Comparison of ENCODE assay signal across 8 mouse cellular contexts in genomic region chr17:27768817-27769542, GRCm38 (mm10). TPM values are rescaled to one million over a fixed set of nuclear protein-coding genes. Genes with fewer than 3 reads are reported as not detected.
DNase-seq lines count a peak whose midpoint lies in the region; ATAC-seq and TF ChIP-seq lines count a peak whose summit lies in the region.

No protein-coding gene starts in this region.

- no peak overlapping the region for H3K4me3 ChIP-seq in ES-E14 (ENCODE audit: insufficient read depth in 1 of 2, low read depth in 1 of 2, low read length in 2 of 2, poor library complexity in 1 of 2, severe bottlenecking in 1 of 2)
- no peak overlapping the region for H3K4me3 ChIP-seq in hindbrain, embryonic 12.5 days

- no peak for TF ChIP-seq POLR2A in brain, embryonic 14.5 days (IDR thresholded peaks at IDR 0.05; ENCODE audit: borderline replicate concordance, extremely low read depth, insufficient read depth, insufficient read length, poor library complexity, severe bottlenecking)

- no peak overlapping the region for H3K27ac ChIP-seq in ES-E14 (ENCODE audit: insufficient read depth, low read depth, low read length, poor library complexity, severe bottlenecking)
- no peak overlapping the region for H3K27ac ChIP-seq in hindbrain, embryonic 12.5 days

- peaks cover 26% of the 10 kb centered on the region; the same call in 1 of the 2 replicates for H3K36me3 ChIP-seq in ES-E14 (ENCODE audit: control insufficient read depth, insufficient read depth, low read length, poor library complexity, severe bottlenecking)
- H3K36me3 ChIP-seq in hindbrain, embryonic 12.5 days, result peaks cover 37% of the 10 kb centered on the region

- peak; percentile 70 for ATAC-seq in erythroid progenitor cell, adult 5-6 weeks (replicated peaks; ENCODE audit: low FRiP score, poor library complexity, severe bottlenecking)
- peak; percentile 61; the same call in 1 of the 2 replicates for ATAC-seq in hindbrain, embryonic 12.5 days (ENCODE audit: low FRiP score)
- ATAC-seq in megakaryocyte, adult 5-6 weeks (ENCODE audit: poor library complexity, severe bottlenecking), result peak; percentile 73
- ATAC-seq in inflammation-experienced regulatory T-cells, adult 6 months, result no peak

- in situ Hi-C loops in ES-E14 (cut with MboI; ENCODE audit: low sequenced_read_pairs in 2 of 2, unreplicated experiment in 2 of 2), result no loop called here

- peak; percentile 92 for TF ChIP-seq CTCF in brain, embryonic 14.5 days (IDR thresholded peaks at IDR 0.05; ENCODE audit: borderline replicate concordance, extremely low read depth, insufficient read depth, insufficient read length)

- H3K4me2 ChIP-seq in hindbrain, embryonic 12.5 days (replicated peaks), result no peak overlapping the region

- H3K9me3 ChIP-seq in ES-E14 (ENCODE audit: control insufficient read depth, insufficient read depth, low read depth, low read length), result no peaks in the 10 kb centered on the region
- H3K9me3 ChIP-seq in hindbrain, embryonic 12.5 days (replicated peaks), result no peaks in the 10 kb centered on the region

- 60% methylated on average over 8 of the region's 8 CpGs for WGBS in hindbrain, embryonic 12.5 days

- DNase-seq in ES-E14 (ENCODE audit: low read depth, low spot score), result peak; percentile 84
- peak; percentile 72 for DNase-seq in brain, embryonic 14.5 days (ENCODE audit: low read depth)
- DNase-seq in layer of hippocampus, postnatal 36 days, result peak; percentile 62 to 74
- DNase-seq in right cerebral cortex, postnatal 36 days (ENCODE audit: low spot score in 2 of 2), result peak; percentile 41 to 53

- H3K27me3 ChIP-seq in hindbrain, embryonic 12.5 days, result no peaks in the 10 kb centered on the region

- H3K4me1 ChIP-seq in ES-E14 (ENCODE audit: control insufficient read depth in 2 of 2, insufficient read depth in 2 of 2, low read length in 2 of 2, poor library complexity in 1 of 2), result no peaks in the 10 kb centered on the region
- H3K4me1 ChIP-seq in hindbrain, embryonic 12.5 days, result no peaks in the 10 kb centered on the region

- H3K9ac ChIP-seq in ES-E14 (ENCODE audit: insufficient read depth, low read depth, low read length, poor library complexity, severe bottlenecking), result no peak overlapping the region
- no peak overlapping the region for H3K9ac ChIP-seq in hindbrain, embryonic 12.5 days

TF ChIP-seq in ES-E14, 5 proteins besides CTCF, POLR2A, EP300 and RAD21:
- TF ChIP-seq ZC3H11A (IDR thresholded peaks at IDR 0.05; ENCODE audit: borderline replicate concordance, low read depth, low read length) (no peak), MAFK (IDR thresholded peaks at IDR 0.05; ENCODE audit: insufficient read depth, low read depth, low read length) (no peak), HCFC1 (IDR thresholded peaks at IDR 0.05; ENCODE audit: borderline replicate concordance, insufficient read depth, low read length) (no peak), ZNF384 (IDR thresholded peaks at IDR 0.05; ENCODE audit: low read depth, low read length) (no peak), CHD2 (IDR thresholded peaks at IDR 0.05; ENCODE audit: low read depth, low read length) (no peak)
TF ChIP-seq in ES-E14: peak in this region for 0.

RNA-seq across cellular contexts. Expression of gene Spdef, which starts 40.2 kb away (rescaled TPM):
- total RNA-seq in ES-E14 (2012; rRNA removed), result 0.53 TPM in 1 of 2 replicates, not detected in the other
- 1.1 and 1.3 TPM in 2 replicates for polyA plus RNA-seq in brain, embryonic 14.5 days (2012; rRNA removed)
- total RNA-seq in erythroid progenitor cell, adult 5-6 weeks (2015; ENCODE audit: low replicate concordance), result not detected in 2 replicates
- not detected in 2 replicates for total RNA-seq in erythroid progenitor cell, adult 5-6 weeks (2017; ENCODE audit: low replicate concordance)
- polyA plus RNA-seq in hindbrain, embryonic 12.5 days (2016; fragmentation: Nextera tagmentation; extraction: Ambion mirVana), result 0.35 and 0.48 TPM in 2 replicates
- under 1 TPM in 1 of 2 experiments, not detected in 1; 0.90 TPM for total RNA-seq in layer of hippocampus, postnatal 36 days (2021)
- not detected in 2 replicates for total RNA-seq in megakaryocyte, adult 5-6 weeks (2015)
- total RNA-seq in megakaryocyte, adult 5-6 weeks (2017), result not detected in 2 replicates
- not detected for polyA plus RNA-seq in inflammation-experienced regulatory T-cells, adult 6 months (2017; shearing (Covaris generic))

RNA-seq across cellular contexts. Expression of gene D17Wsu92e, which starts 51.5 kb away (rescaled TPM):
- total RNA-seq in ES-E14 (2012; rRNA removed), result 53.8 and 68.4 TPM in 2 replicates
- 46.7 and 56.5 TPM in 2 replicates for polyA plus RNA-seq in brain, embryonic 14.5 days (2012; rRNA removed)
- total RNA-seq in erythroid progenitor cell, adult 5-6 weeks (2015; ENCODE audit: low replicate concordance), result 66.7 and 69.2 TPM in 2 replicates
- 124 and 152 TPM in 2 replicates for total RNA-seq in erythroid progenitor cell, adult 5-6 weeks (2017; ENCODE audit: low replicate concordance)
- polyA plus RNA-seq in hindbrain, embryonic 12.5 days (2016; fragmentation: Nextera tagmentation; extraction: Ambion mirVana), result 11.8 and 13.7 TPM in 2 replicates
- 100 to 1,000 TPM; 191 to 194 TPM for total RNA-seq in layer of hippocampus, postnatal 36 days (2021)
- 40.4 and 43.6 TPM in 2 replicates for total RNA-seq in megakaryocyte, adult 5-6 weeks (2015)
- 60.4 and 72.7 TPM in 2 replicates for total RNA-seq in megakaryocyte, adult 5-6 weeks (2017)
- 10 to 100 TPM; 12.0 to 15.9 (median 14.3) TPM for polyA plus RNA-seq in inflammation-experienced regulatory T-cells, adult 6 months (2017; shearing (Covaris generic))
